Mouse (Mus musculus): ENCODE measurements at regions not wholly inside any gene's neighbourhood (a gene's known extent, or its start where the extent isn't known, plus 50 kb on each side); places are given as distances from the start of the nearest gene placed in this dataset.

DNA sequence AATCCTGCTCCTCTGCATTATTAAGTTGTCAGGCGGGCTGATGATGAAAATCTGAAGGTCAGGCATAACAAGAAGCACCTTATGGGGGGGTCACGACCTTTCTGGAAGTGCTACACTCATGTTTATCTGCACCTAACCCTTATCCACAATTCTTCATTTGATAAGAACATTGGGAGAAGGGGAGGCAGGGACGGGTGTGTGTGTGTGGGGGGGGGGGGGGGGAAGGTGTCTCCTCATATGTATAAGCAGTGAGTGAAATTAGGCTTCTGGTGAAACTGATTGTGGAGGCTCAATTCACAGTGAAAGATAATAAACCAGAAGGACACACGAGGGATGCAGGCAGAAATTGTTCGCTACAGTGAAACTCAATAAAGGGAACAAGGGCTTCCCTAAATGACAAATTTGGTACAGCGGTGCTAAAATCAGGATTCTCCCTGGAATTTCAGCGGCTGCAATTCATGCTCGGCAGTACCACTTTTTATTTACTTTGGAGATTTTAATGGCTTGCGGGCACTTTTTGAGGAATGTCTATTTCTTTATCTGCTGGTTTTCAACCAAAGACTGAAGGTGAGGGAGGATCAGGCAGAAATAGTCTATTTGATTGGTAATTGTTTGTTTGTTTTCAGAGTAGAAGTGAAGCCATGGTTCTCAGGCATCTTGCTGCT is 327.2 kb downstream of the Gm10295 start:
- TF ChIP-seq CTCF (IDR thresholded peaks at IDR 0.05) (no peak), EP300 (IDR thresholded peaks at IDR 0.05) (no peak)
